Mouse (Mus musculus) gastrocnemius, postnatal 36 days (tissue): ENCODE data around the gene Tmem94. TPM values are rescaled to one million over a fixed set of nuclear protein-coding genes. Genes with fewer than 3 reads are reported as not detected.
A peak's percentile ranks its signal among the peaks of the same experiment; 100 is the strongest.

Experiments used
- DNase-seq, 2 experiments: peaks; one replicate each; pipeline ENCODE4 v3.0.0; 2022
- intact Hi-C: fragments of 180-260 bp; cut with DNase I; formaldehyde crosslinking; loops from one replicate; pipeline ENCODE4 v1.15.1; 2025
- total RNA-seq, 2 experiments: library from RNA; stranded (reverse); gene quantifications; 2 replicates each; pipeline ENCODE4 v1.2.3; 2021

Gene Tmem94
- total RNA-seq, 2 experiments from 2014 or later, result 73.1 to 79.5 TPM

- intact Hi-C loops, result no loop called here
- DNase-seq, result peak in 1 of 2 experiments; percentile 20
Measured at GRCm38 (mm10) chr11:115803072-115803709, 38.0 kb downstream of the Tmem94 start.

- intact Hi-C loops, result no loop called here
- no peak for DNase-seq
Measured at GRCm38 (mm10) chr11:115805005-115805404, 39.8 kb downstream of the Tmem94 start.

GRCm38 (mm10) chr11:115806154-115806553, 40.9 kb downstream of the Tmem94 start:
- intact Hi-C loops, result no loop called here

GRCm38 (mm10) chr11:115807306-115807705, 42.1 kb downstream of the Tmem94 start:
- intact Hi-C loops, result no loop called here
- no peak for DNase-seq

More at GRCm38 (mm10) chr11:115806154-115806553, 40.9 kb downstream of the Tmem94 start:
- no peak for DNase-seq

- DNase-seq, result no peak
- intact Hi-C loops, result no loop called here
Measured at GRCm38 (mm10) chr11:115807971-115808370, 42.7 kb downstream of the Tmem94 start.

GRCm38 (mm10) chr11:115808696-115809310, 43.6 kb downstream of the Tmem94 start:
- intact Hi-C loops, result no loop called here
- no peak for DNase-seq

GRCm38 (mm10) chr11:115809311-115809781, 44.1 kb downstream of the Tmem94 start:
- intact Hi-C loops, result no loop called here
- no peak for DNase-seq

GRCm38 (mm10) chr11:115810377-115810776, 45.1 kb downstream of the Tmem94 start:
- intact Hi-C loops, result loop anchor here (5.0 kb wide), 2 partner anchors 33 to 163 kb away; no protein-coding TSS in a partner anchor
- DNase-seq, result no peak

- intact Hi-C loops, result loop anchor here (5.0 kb wide), 2 partner anchors 34 to 164 kb away; no protein-coding TSS in a partner anchor
Measured at GRCm38 (mm10) chr11:115811381-115812093, 46.3 kb downstream of the Tmem94 start.

GRCm38 (mm10) chr11:115812095-115812494, 46.9 kb downstream of the Tmem94 start:
- intact Hi-C loops, result loop anchor here (5.0 kb wide), 2 partner anchors 35 to 165 kb away; no protein-coding TSS in a partner anchor
- DNase-seq, result no peak

More at GRCm38 (mm10) chr11:115811381-115812093, 46.3 kb downstream of the Tmem94 start:
- DNase-seq, result no peak

GRCm38 (mm10) chr11:115812533-115813420, 47.5 kb downstream of the Tmem94 start:
- intact Hi-C loops, result loop anchor here (5.0 kb wide), 2 partner anchors 35 to 165 kb away; no protein-coding TSS in a partner anchor
- DNase-seq, result no peak

GRCm38 (mm10) chr11:115813507-115814296, 48.5 kb downstream of the Tmem94 start, which contains the start of gene Caskin2:
TSS of gene Caskin2 (minus strand) at chr11:115813639.
- intact Hi-C loops, result loop anchor here (1.0 to 5.0 kb wide), 3 partner anchors 36 to 166 kb away; no protein-coding TSS in a partner anchor

GRCm38 (mm10) chr11:115814605-115815450, 49.6 kb downstream of the Tmem94 start, which contains the start of gene Tsen54:
TSS of gene Tsen54 (plus strand) at chr11:115814724.
- peak; percentile 80 to 87 for DNase-seq
- intact Hi-C loops, result loop anchor here (1.0 to 5.0 kb wide), 3 partner anchors 38 to 168 kb away; no protein-coding TSS in a partner anchor

More at GRCm38 (mm10) chr11:115813507-115814296, 48.5 kb downstream of the Tmem94 start, which contains the start of gene Caskin2:
- DNase-seq, result peak; percentile 91 to 94

GRCm38 (mm10) chr11:115817331-115817730, 52.1 kb downstream of the Tmem94 start:
- intact Hi-C loops, result no loop called here
- no peak for DNase-seq

GRCm38 (mm10) chr11:115819915-115820623, 54.8 kb downstream of the Tmem94 start:
- DNase-seq, result no peak
- intact Hi-C loops, result no loop called here

- intact Hi-C loops, result no loop called here
Measured at GRCm38 (mm10) chr11:115821001-115821400, 55.8 kb downstream of the Tmem94 start.

More at GRCm38 (mm10) chr11:115821001-115821400, 55.8 kb downstream of the Tmem94 start:
- no peak for DNase-seq
